Mouse (Mus musculus): ENCODE measurements around the gene Meiob.

Meiob gene

DNA sequence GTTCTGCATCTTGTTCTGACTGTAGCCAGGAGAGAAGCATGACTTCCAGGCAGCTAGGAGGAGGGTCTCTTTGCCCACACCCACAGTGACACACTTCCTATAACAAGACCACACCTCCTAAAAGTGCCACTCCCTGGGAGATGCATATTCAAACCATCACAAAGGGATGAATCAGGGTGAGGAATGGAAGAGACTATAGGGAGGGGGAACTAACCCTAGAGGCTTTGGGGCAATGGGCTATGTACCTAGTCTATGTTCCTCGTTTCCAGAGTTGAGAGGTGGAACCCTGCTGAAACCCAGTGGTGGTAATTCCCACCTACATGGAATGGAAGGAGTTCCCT, 70.3 kb downstream of the Meiob start:
- DNase-seq (ENCODE audit: low read depth) = no peak

GRCm38 (mm10) chr17:24874989-24875388, 70.9 kb downstream of the Meiob start:
- DNase-seq (ENCODE audit: low read depth) = no peak

DNA sequence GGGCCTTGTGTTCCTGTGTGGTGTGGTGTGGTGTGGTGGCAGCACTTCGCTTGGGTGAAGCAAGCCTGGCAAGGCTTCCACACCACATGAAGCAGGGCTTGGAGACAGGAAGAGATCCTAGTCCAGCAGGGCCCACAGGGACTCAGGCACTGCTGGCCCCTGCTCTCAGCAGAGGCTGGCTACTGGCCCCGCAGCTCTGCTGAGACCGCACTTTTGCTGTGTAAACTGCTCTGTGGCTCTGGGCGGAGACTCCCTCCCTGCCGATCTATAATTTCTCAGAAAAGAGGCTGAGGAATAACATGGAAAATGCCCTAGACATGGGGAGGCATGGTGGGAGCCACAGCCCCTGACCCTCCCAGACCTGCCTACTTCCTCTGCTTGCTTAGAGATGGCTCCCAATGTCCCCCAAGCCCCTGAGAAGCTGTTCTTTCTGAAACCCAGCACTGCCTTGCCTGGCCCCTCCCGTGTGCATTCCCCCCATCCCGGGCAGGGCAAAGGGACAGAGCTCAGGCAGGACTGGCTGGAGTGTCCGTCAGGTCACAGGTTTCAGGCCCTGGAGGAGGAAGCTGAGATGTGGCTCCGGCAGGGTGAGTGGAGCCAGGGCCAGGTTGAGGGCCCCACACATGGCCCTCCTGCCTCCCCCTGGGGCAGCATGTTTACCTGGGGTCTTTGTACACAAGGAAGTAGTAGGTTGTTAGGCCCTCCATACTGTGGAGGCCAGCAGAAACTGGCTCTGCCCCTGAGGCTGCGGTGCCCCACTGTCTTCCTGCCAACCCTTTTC, 73.4 kb downstream of the Meiob start:
- no peak for DNase-seq (ENCODE audit: low read depth)

- no peak for DNase-seq (ENCODE audit: low read depth)
These were observed 74.0 kb downstream of the Meiob start for GRCm38 (mm10) chr17:24878117-24878397.

GRCm38 (mm10) chr17:24878531-24878930, 74.4 kb downstream of the Meiob start:
- DNase-seq (ENCODE audit: low read depth) = no peak

DNA sequence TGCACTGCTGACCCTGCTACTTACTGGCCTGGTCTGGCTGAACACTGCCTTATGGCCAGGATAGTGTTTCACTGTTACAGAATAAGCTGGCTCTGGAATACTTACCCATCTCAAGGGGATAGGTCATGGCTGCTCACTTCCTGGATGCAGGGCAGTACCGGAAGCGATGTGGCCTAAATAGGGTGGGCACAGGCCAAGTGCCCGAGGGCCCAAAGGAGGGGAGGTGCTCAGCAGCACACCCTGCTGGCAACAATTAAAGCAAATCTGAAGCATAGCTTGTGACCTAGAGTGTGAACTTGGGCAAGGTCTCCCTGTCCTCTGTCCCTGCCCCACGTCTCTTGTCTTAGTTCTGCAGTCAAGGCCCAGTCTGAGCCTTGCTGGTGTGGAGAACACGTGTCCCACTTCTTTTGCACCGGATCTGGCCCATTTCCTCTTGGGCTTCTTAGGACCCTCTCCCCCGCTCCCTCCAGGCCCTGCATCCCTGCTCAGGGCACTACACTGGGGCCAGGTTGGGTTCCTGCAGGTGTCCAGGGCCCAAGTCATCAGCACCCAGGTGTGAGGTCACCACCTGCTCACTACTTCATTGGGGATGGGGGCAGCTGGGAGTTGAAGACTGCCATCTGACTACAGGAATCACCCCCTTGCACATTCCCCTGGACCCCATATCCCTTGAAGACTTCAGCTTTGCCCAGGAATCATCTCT, 77.8 kb downstream of the Meiob start:
- peak; percentile 62 for DNase-seq (ENCODE audit: low read depth)

GRCm38 (mm10) chr17:24884391-24884790, 80.3 kb downstream of the Meiob start:
- DNase-seq (ENCODE audit: low read depth) = no peak

GRCm38 (mm10) chr17:24885356-24886133, 81.5 kb downstream of the Meiob start:
- no peak for DNase-seq (ENCODE audit: low read depth)

DNA sequence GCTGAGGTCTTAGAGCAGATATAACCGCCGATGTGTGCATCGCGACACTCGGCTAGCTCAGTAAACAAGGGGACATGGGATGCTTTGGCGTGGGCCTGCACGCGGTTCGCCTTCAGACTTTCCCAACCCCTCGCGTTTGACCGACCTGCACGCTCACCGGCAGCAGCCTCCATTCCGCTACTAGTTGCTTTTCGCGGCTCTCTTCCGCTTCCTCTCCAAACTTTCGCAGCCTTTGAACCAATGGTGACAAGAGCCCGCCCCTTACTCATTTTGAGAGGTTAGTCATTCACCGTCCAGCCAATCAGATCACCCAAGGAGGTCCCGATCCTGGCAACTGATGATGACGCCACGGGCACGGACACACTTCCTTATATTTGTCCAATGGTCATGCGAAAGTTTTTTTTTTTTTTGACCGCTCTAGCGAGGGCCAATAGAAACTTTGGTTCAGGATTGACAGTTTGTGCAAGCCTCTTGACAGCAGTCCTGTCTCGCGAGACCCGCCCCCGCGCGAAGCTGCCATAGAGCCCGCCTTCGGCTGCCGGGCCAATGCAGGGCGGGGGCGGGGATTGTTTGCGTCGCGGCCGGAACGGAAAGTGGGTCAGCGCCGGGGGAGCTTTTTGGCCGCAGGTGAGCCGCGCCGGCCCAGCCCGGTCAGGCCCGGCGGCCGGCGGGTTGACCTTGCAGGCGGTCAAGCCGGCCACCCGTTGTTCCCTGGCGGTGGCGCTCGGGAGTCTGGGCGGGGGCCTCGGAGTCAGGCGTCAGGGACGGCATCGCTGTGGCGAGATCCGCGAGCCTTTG, 82.2 kb downstream of the Meiob start, which contains the start of the genes Nubp2 and Spsb3:
Nubp2 (minus strand) TSS at position 216 of the 798 bp plus-strand sequence.
Spsb3 (plus strand) TSS at position 510 of the 798 bp plus-strand sequence.
- peak; percentile 99 for DNase-seq (ENCODE audit: low read depth)

GRCm38 (mm10) chr17:24886932-24887271, 82.8 kb downstream of the Meiob start:
- peak; percentile 16 for DNase-seq (ENCODE audit: low read depth)

GRCm38 (mm10) chr17:24887291-24888080, 83.4 kb downstream of the Meiob start:
- DNase-seq (ENCODE audit: low read depth) = peak; percentile 13

GRCm38 (mm10) chr17:24888862-24889261, 84.8 kb downstream of the Meiob start:
- DNase-seq (ENCODE audit: low read depth) = no peak
